In genomic region chr17:14372324-14373145, GRCm38 (mm10) we compare ENCODE assay signal across 8 mouse cellular contexts.
DNase-seq lines count a peak whose midpoint lies in the region; ATAC-seq lines count a peak whose summit lies in the region.
"Had no signal": no experiment of that assay in that cellular context is flagged by ENCODE, and none has a peak within 500 bp of the region (broad histone marks: within the 10 kb centered on the region; RNA-seq: fewer than 3 reads in every experiment).

No protein-coding gene starts in this region.

- 54% methylated on average over 25 of the region's 25 CpGs for WGBS in embryonic facial prominence, embryonic 14.5 days
- 78% methylated on average over 25 of the region's 25 CpGs for WGBS in stomach, embryonic 16.5 days

- H3K36me3 ChIP-seq in embryonic facial prominence, embryonic 14.5 days (ENCODE audit: control insufficient read depth, insufficient read depth, low read length) = no peaks in the 10 kb centered on the region
- no peaks in the 10 kb centered on the region for H3K36me3 ChIP-seq in stomach, embryonic 16.5 days (ENCODE audit: control insufficient read depth, insufficient read depth, low read length)
- H3K36me3 ChIP-seq: heart, embryonic 15.5 days had no signal

- DNase-seq in cerebellum, adult 8-10 months = peak; percentile 28
- DNase-seq in embryonic facial prominence, embryonic 14.5 days (ENCODE audit: low spot score) = peak; percentile 81
- DNase-seq in kidney, postnatal 14 days = peak; percentile 58
- peak; percentile 10 for DNase-seq in lung, postnatal 10 days
- no peak for DNase-seq in urinary bladder, postnatal 25 days (ENCODE audit: low spot score)

- peaks cover 17% of the 10 kb centered on the region; the same call in 1 of the 2 replicates for H3K4me1 ChIP-seq in embryonic facial prominence, embryonic 14.5 days (ENCODE audit: control insufficient read depth, insufficient read depth, low read length)
- H3K4me1 ChIP-seq in stomach, embryonic 16.5 days (ENCODE audit: control insufficient read depth, insufficient read depth, low read length) = no peaks in the 10 kb centered on the region
- H3K4me1 ChIP-seq: heart, embryonic 15.5 days had no signal

- no peak overlapping the region for H3K9ac ChIP-seq in embryonic facial prominence, embryonic 14.5 days (ENCODE audit: low read depth, low read length)
- H3K9ac ChIP-seq in stomach, embryonic 16.5 days (ENCODE audit: low read length) = no peak overlapping the region
- H3K9ac ChIP-seq: heart, embryonic 15.5 days had no signal

- no peaks in the 10 kb centered on the region for H3K27me3 ChIP-seq in embryonic facial prominence, embryonic 14.5 days (replicated peaks; ENCODE audit: control insufficient read depth, insufficient read depth, low read length)
- no peaks in the 10 kb centered on the region for H3K27me3 ChIP-seq in stomach, embryonic 16.5 days (ENCODE audit: control insufficient read depth, insufficient read depth, low read length)

- ATAC-seq in embryonic facial prominence, embryonic 14.5 days (ENCODE audit: low read depth) = peak; percentile 87
- ATAC-seq in stomach, embryonic 16.5 days (ENCODE audit: insufficient read depth, low FRiP score) = peak; percentile 26; the same call in 1 of the 2 replicates
- no peak for ATAC-seq in megakaryocyte-erythroid progenitor cell, adult 5-6 weeks (replicated peaks; ENCODE audit: low FRiP score, low TSS enrichment, poor library complexity, severe bottlenecking)

- no peak overlapping the region for H3K4me3 ChIP-seq in embryonic facial prominence, embryonic 14.5 days (ENCODE audit: low read depth, low read length)
- H3K4me3 ChIP-seq in stomach, embryonic 16.5 days (replicated peaks; ENCODE audit: low read length) = no peak overlapping the region
- H3K4me3 ChIP-seq: heart, embryonic 15.5 days had no signal

- no peak overlapping the region for H3K4me2 ChIP-seq in embryonic facial prominence, embryonic 14.5 days (ENCODE audit: low read depth, low read length)
- no peak overlapping the region for H3K4me2 ChIP-seq in stomach, embryonic 16.5 days (ENCODE audit: low read depth, low read length)
- H3K4me2 ChIP-seq: heart, embryonic 15.5 days had no signal

- H3K9me3 ChIP-seq in embryonic facial prominence, embryonic 14.5 days (ENCODE audit: control insufficient read depth, low read length) = no peaks in the 10 kb centered on the region
- no peaks in the 10 kb centered on the region for H3K9me3 ChIP-seq in stomach, embryonic 16.5 days (replicated peaks; ENCODE audit: control insufficient read depth, low read length)
- H3K9me3 ChIP-seq: heart, embryonic 15.5 days had no signal

- no peak overlapping the region for H3K27ac ChIP-seq in embryonic facial prominence, embryonic 14.5 days (replicated peaks; ENCODE audit: low read depth, low read length)
- no peak overlapping the region for H3K27ac ChIP-seq in stomach, embryonic 16.5 days (ENCODE audit: low read length)
- H3K27ac ChIP-seq: heart, embryonic 15.5 days had no signal
